Mouse (Mus musculus): Measurements from ENCODE around the gene Camk2b.
"Not testable (repeated sequence)": the region's sequence is repeated elsewhere in the genome, so short reads cannot be mapped to it uniquely, and the experiment has no call there.

Gene Camk2b

GRCm38 (mm10) chr11:6066176-6066575 is at the start of gene Camk2b:
Gene Camk2b, minus strand, starts transcription at chr11:6066362.
- no peak for DNase-seq

- DNase-seq, result no peak
Measured at GRCm38 (mm10) chr11:6111734-6112484, 45.7 kb upstream of the Camk2b start.

DNA sequence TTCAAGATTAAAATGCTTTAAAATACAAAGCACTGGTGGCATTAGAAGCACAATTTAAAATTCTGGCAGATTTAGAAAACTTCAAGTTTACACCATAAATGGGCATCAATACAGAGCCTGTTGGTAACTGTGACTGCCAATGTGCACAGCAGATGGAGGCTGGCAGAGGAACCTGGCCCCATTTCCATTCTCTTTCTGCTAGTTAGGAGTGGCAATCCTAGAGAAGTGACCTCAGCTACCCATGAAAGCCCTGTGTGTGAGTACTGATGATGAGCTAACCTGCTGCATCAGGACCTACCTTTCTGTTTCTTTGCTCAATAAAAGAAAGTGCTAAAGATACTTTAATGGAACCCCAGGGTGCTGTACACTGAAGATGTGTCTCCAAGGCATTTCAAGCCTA is 43.8 kb upstream of the Camk2b start:
- DNase-seq, result peak; percentile 74

GRCm38 (mm10) chr11:6108296-6108695 is 42.1 kb upstream of the Camk2b start:
- no peak for DNase-seq

DNA sequence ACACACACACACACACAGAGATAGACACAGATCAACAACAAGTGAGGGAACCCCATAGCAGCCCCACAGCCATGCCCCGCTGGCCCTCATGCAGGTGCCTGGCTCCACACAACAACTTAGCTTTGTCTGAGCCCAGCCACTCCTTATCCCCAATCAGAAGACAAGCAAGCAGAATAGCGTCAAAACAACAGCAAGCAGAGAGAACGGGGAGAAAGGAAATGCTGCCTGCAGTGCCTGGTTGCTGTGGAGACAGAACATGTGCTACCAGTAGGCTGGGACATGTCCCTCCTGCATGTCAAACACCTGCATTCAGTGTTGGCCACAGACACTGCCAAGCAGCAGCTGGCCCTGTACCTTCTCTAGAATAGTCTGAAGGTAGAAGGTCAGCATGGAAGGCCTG is 41.6 kb upstream of the Camk2b start:
- no peak for DNase-seq

GRCm38 (mm10) chr11:6104734-6105133 is 38.6 kb upstream of the Camk2b start:
- DNase-seq, result no peak

DNA sequence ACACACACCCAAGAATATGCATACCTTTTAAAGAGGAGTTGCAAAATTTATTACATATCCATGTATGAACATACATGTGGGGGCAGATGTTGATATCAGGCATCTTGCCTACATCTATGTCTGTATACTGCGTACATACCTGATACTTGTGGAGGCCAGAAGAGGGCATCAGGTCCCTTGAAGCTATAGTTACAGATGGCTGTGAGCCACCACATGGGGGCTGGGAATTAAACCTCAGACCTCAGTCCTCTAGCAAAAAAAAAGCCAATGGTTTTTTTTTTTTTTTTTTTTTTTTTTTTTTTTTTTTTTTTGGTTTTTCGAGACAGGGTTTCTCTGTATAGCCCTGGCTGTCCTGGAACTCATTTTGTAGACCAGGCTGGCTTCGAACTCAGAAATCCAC is 30.5 kb upstream of the Camk2b start:
- not testable (repeated sequence) for DNase-seq

GRCm38 (mm10) chr11:6086991-6087390 is 20.8 kb upstream of the Camk2b start:
- DNase-seq, result no peak

GRCm38 (mm10) chr11:6078737-6079136 is 12.6 kb upstream of the Camk2b start:
- no peak for DNase-seq

- DNase-seq, result peak; percentile 76
Measured at GRCm38 (mm10) chr11:6075618-6076066, 9.5 kb upstream of the Camk2b start.

- no peak for DNase-seq
Measured at GRCm38 (mm10) chr11:6068181-6068957, 2.2 kb upstream of the Camk2b start.

DNA sequence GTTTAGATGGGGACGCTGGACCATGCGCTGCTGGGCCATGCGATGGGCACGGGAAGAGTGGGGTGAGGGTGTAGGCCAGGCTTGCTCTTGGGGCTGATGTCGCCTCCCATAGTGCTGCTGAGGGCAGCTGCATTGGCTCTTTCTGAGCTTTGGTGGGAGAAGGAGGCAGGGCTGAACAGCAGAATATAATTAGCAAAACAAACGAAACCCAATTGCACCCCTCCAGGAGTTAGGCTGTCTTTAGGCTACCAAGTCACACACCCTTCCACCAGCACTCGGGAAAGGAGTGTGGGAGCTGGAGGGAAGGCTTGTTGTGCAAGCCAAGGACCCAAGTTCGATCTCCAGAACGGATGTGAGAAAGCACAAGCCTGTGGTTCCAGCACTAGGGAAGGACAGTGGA is 998 bp upstream of the Camk2b start:
- DNase-seq, result no peak

DNA sequence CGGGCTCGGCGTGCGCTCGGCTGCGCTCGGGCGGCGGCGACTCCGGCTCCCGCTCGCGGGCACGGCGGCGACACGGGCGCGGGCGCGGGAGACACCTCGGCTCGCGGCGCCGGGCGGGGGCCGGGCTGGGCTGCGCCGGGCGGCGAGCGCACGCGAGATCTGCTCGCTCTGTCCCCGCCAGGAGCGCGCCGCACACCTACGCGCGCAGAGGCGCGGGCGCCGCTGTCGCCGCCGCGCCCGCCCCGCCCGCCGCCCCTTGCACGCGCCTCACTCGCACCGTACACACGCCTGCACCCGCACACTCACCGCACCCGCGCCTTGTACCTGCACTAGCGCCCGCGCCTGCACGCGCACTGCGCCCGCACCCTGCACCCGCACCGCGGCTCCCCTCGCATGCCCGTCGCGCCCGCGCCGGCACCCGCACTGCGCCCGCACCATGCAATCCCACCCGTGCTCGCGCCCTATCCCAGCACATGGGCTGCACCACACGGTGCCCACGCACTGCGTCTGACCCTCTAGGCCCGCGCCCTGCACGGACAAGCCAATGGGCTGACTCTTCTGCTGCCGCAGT is 526 bp downstream of the Camk2b start:
- DNase-seq, result peak; percentile 78

DNA sequence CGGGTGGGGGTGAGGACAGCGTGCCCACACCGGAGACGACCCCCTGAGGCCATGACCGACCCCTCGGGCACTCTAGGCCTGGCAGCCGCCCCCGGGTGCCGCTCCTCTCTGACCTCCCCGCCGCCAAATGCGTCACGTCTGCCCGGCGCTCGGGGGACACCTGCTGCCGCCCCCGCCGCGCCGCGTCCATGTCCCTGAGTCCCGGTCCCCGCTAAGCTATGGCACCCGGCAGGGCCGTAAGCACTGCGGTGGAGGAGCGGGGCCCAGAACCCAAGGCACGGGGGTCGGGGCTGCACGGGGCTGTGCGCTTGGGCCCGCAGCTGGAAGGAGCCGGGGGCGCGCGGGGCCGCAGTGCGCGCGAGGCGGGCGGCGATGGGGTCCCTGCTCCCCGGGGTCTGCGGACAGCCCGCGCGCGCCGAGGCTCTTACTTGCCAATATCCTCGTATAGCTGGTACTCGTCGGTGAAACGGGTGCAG is 1.1 kb downstream of the Camk2b start:
- DNase-seq, result peak; percentile 64

DNA sequence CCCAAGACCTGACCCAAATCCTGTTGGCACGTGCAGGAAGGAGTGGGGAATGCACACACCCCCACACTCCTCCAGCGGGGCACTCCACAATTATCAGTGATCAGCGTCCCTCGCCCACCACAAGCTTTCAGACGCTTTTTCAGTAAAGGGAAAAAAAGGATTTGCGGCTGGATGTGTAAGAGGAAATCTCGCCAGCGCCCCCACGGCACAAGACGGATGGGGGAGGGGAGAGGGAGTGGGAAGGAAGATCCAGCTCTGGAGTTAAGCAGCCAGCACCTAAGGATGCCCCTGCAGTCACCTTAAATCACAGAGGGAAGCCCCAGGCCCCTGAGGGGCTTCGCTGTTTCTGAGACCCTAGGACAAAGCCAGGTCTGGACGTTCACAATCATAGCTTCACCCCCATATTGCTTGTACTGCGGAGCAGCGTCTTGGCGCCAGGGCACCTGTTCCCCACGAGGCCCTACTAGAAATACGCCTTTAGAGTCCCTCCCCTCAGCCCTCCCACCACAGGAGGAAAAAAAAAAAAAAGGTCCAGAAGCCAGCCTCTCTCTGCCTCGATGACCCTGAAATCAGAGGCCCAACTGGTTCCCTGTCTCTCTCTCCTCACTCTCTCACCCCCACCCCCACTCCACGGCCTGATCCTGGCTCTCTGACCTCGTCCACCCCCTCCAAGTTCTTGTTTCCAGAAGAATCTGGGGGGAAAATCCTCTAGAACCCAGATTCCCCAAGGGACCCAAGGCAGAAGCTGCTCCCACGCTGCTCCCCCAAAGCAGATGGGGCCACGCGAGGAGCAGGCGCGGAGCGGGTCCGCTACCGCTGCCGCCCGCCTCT is 1.7 kb downstream of the Camk2b start:
- peak; percentile 56 for DNase-seq

GRCm38 (mm10) chr11:6063501-6064214 is 2.5 kb downstream of the Camk2b start:
- no peak for DNase-seq

- DNase-seq, result no peak
Measured at GRCm38 (mm10) chr11:6063065-6063464, 3.1 kb downstream of the Camk2b start.

- DNase-seq, result no peak
Measured at GRCm38 (mm10) chr11:6062329-6062728, 3.8 kb downstream of the Camk2b start.

- no peak for DNase-seq
Measured at GRCm38 (mm10) chr11:6061891-6062290, 4.3 kb downstream of the Camk2b start.

DNA sequence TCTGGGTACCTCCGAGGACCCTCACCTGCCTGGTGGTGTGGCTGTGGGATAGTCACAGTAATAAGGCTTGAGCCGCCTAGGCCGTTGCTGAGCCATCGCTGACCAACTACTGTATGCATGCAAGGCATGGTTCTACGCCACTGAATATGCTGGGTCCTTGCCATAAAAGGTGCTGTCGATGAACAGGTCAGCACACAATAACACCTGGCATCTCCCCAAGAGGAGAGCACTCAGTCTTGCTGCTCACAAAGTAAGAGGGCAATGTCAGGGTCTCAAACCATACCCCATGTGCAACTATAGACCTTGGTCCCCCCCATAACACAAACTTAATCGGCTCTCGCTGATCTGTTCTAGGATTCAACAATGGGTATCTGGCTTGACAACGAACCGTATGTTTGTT is 7.0 kb downstream of the Camk2b start:
- DNase-seq, result no peak

- DNase-seq, result no peak
Measured at GRCm38 (mm10) chr11:6053386-6053785, 12.8 kb downstream of the Camk2b start.

DNA sequence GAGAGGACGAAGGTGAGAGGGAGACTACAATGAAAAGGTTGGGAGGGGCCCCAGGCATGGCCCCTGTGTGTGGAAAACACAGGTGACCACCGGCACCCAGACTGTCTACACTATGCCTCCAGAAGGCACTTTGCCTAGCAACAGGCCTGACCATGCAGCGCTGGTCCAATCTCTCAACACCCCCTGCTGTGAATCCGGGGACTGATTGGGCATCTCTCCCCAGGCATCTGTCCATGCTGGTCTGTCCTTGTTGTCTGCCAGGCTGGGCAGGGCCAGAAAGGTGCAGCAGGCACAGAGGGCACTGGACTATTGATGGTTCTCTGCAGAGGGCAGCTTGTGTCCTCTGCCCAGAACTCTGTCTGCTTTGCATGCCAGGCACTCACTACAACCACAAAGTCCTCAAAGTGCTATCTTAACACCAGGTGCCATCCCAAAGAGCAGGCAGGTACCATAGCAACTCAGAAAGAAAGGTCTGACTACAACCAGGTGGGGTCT is 16.0 kb downstream of the Camk2b start:
- peak; percentile 68 for DNase-seq
